Mouse (Mus musculus) activated CD4-positive, CD25-positive, alpha-beta regulatory T cell (primary cell): Measurements from ENCODE around the gene Nup153. TPM values are rescaled to one million over a fixed set of nuclear protein-coding genes. Genes with fewer than 3 reads are reported as not detected.

Experiments used
- polyA plus RNA-seq, 2 experiments: library from polyadenylated mRNA; unstranded; fragments of 100-300 nt; shearing (Covaris generic); gene quantifications; one replicate each; pipeline ENCODE4 v1.2.1; 2017

Gene Nup153
- polyA plus RNA-seq, result 100 to 1,000 TPM in 1 of 2 experiments, 10 to 100 TPM in 1; 93.1 to 131 TPM

GRCm38 (mm10) chr13:46727837-46728268 lies at the start of gene Nup153:
Nup153 (minus strand) TSS chr13:46727940.

GRCm38 (mm10) chr13:46669048-46669619 lies 58.6 kb downstream of the Nup153 start, which contains the start of gene Fam8a1:
Fam8a1 (plus strand) TSS chr13:46669522.

Other genes with a start within 250 kb of the Nup153 start
- under 1 TPM; 0.27 to 0.49 TPM for gene Cap2, start 226.1 kb downstream of the Nup153 start, polyA plus RNA-seq
- gene Fam8a1, start 58.4 kb downstream of the Nup153 start, polyA plus RNA-seq, result 10 to 100 TPM; 17.9 to 21.7 TPM
- 10 to 100 TPM in 1 of 2 experiments, 1 to 10 TPM in 1; 5.1 to 12.4 TPM for gene Kif13a, start 201.9 kb upstream of the Nup153 start, polyA plus RNA-seq